Mouse (Mus musculus) heart, postnatal 0 days (tissue): ENCODE data around the gene Gphn.

ENCODE experiments used
- CTCF ChIP-seq: IDR thresholded peaks from 2 replicates; pipeline ENCODE4 v1.5.1; 2016; ENCODE audit warnings: antibody characterized with exemption, control low read depth, low read depth
- EP300 ChIP-seq: IDR thresholded peaks from 2 replicates; pipeline ENCODE4 v1.6.1; 2016; ENCODE audit warnings: antibody characterized with exemption, low read depth

DNA sequence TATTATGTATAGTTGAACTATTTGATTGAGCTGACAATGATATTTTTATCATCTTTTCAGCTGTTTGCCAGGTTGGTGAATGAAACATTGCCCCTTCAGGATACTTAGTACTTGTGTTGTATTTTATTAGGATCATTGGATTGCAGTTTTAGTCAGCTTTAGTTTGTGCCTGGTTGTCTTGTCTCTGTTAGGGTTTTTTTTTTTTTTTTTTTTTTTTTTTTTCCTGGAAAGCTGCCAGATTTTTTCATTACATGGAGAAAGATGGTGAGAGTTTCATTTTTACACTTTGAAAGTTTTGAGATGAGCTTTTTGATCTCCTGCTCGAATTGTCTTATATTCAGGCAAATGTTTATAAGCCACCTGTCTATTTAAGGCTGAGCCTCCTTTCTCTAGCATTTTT lies 22.2 kb downstream of the Gphn start:
- TF ChIP-seq CTCF (no peak), EP300 (no peak)
